Mouse (Mus musculus) hindbrain, embryonic 15.5 days (tissue): Measurements from ENCODE around the gene Gm31371. TPM values are rescaled to one million over a fixed set of nuclear protein-coding genes. Genes with fewer than 3 reads are reported as not detected.
"Not testable (repeated sequence)": the region's sequence is repeated elsewhere in the genome, so short reads cannot be mapped to it uniquely, and the experiment has no call there.

Experiments
- ATAC-seq: fragments of 200-750 bp; cut with Nextera tagmentation; 2 replicates; pipeline ENCODE4 v1.8.0; 2017; ENCODE audit warnings: low read depth, moderate number of reproducible peaks, moderate TSS enrichment; ENCODE audit not compliant: low FRiP score
- H3K27ac ChIP-seq: fragments of 300-500 bp; sonication (generic); replicated peaks from 2 replicates; pipeline ENCODE4 v1.5.1; 2015; ENCODE audit warnings: mild to moderate bottlenecking, inconsistent platforms
- H3K27me3 ChIP-seq: fragments of 300-500 bp; sonication (generic); 2 replicates; pipeline ENCODE4 v1.6.1; 2015; ENCODE audit warnings: control low read depth, inconsistent platforms
- H3K36me3 ChIP-seq: fragments of 300-500 bp; sonication (generic); 2 replicates; pipeline ENCODE4 v1.6.1; 2015; ENCODE audit warnings: control low read depth, inconsistent platforms
- H3K4me1 ChIP-seq: fragments of 300-500 bp; sonication (generic); replicated peaks from 2 replicates; pipeline ENCODE4 v1.6.1; 2015; ENCODE audit warnings: control low read depth, inconsistent platforms
- H3K4me2 ChIP-seq: fragments of 300-500 bp; sonication (generic); 2 replicates; pipeline ENCODE4 v1.6.1; 2015; ENCODE audit warnings: moderate library complexity, mild to moderate bottlenecking, inconsistent platforms
- H3K4me3 ChIP-seq: fragments of 300-500 bp; sonication (generic); 2 replicates; pipeline ENCODE4 v1.5.1; 2015; ENCODE audit warnings: mild to moderate bottlenecking, inconsistent platforms
- H3K9ac ChIP-seq: fragments of 300-500 bp; sonication (generic); 2 replicates; pipeline ENCODE4 v1.6.1; 2015; ENCODE audit warnings: inconsistent platforms
- H3K9me3 ChIP-seq: fragments of 300-500 bp; sonication (generic); 2 replicates; pipeline ENCODE4 v1.6.1; 2016; ENCODE audit warnings: control low read depth, inconsistent platforms
- WGBS: fragments of 180-500 bp; shearing (Covaris S2); methylation state at CpG from one replicate; pipeline ENCODE4 v1.1.7; 2015; 5-methylcytosine and 5-hydroxymethylcytosine counted together
- polyA plus RNA-seq: library from polyadenylated mRNA; unstranded; fragments of >200 nt; fragmentation: Nextera tagmentation; extraction: Ambion mirVana; gene quantifications from 2 replicates; pipeline ENCODE4 v1.2.1, GENCODE M21; 2015

The Gm31371 gene
- polyA plus RNA-seq, result not detected in 2 replicates

DNA sequence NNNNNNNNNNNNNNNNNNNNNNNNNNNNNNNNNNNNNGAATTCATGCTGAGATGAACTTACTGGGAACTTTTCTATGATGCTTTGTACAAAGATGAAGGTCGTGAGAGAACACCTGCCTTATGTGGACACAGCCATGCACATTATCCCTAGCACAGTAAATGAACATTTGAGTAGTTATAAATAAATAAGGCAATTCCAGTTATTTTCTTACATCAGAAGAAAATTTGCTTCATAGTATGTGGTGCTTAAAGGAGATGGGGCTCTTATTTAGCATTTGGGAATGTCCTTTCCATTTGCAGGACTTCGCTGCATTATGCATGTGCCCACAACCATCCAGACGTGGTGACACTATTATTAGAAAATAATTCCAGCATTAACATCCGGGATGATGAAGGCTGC lies at the start of gene Gm31371:
Gene Gm31371, plus strand, starts transcription at position 301 of the 400 bp plus-strand sequence.
- H3K9me3 ChIP-seq, H3K4me1 ChIP-seq, H3K27ac ChIP-seq, H3K36me3 ChIP-seq, H3K4me2 ChIP-seq, H3K9ac ChIP-seq, H3K4me3 ChIP-seq, ATAC-seq, H3K27me3 ChIP-seq: not testable (repeated sequence)
- WGBS, result 81% methylated on average over 2 of the region's 4 CpGs

- H3K27me3 ChIP-seq, H3K4me2 ChIP-seq, H3K36me3 ChIP-seq, H3K27ac ChIP-seq, ATAC-seq, H3K4me3 ChIP-seq, H3K4me1 ChIP-seq, H3K9ac ChIP-seq, H3K9me3 ChIP-seq: not testable (repeated sequence)
- WGBS, result 92% methylated on average over 7 of the region's 8 CpGs
These were observed 3.3 kb downstream of the Gm31371 start for GRCm38 (mm10) chr8:19906425-19907055.

- not testable (repeated sequence) for ATAC-seq, H3K9ac ChIP-seq, H3K4me2 ChIP-seq, H3K9me3 ChIP-seq, H3K36me3 ChIP-seq, H3K27ac ChIP-seq, H3K4me1 ChIP-seq, H3K4me3 ChIP-seq, H3K27me3 ChIP-seq
- 79% methylated on average over 5 of the region's 6 CpGs for WGBS
These were observed 5.7 kb downstream of the Gm31371 start for GRCm38 (mm10) chr8:19908841-19909321.

- not testable (repeated sequence) for H3K9me3 ChIP-seq, H3K27me3 ChIP-seq, H3K4me2 ChIP-seq, H3K4me1 ChIP-seq, H3K27ac ChIP-seq, H3K4me3 ChIP-seq, H3K36me3 ChIP-seq, ATAC-seq, H3K9ac ChIP-seq
- 84% methylated on average over 2 of the region's 3 CpGs for WGBS
These were observed 15.9 kb downstream of the Gm31371 start for GRCm38 (mm10) chr8:19919086-19919485.

- H3K36me3 ChIP-seq, H3K9me3 ChIP-seq, H3K4me3 ChIP-seq, H3K27me3 ChIP-seq, H3K27ac ChIP-seq, H3K4me2 ChIP-seq, H3K4me1 ChIP-seq, H3K9ac ChIP-seq, ATAC-seq: not testable (repeated sequence)
- WGBS, result 100% methylated on average over 1 of the region's 6 CpGs
These were observed 31.1 kb downstream of the Gm31371 start for GRCm38 (mm10) chr8:19934274-19934673.

- not testable (repeated sequence) for H3K4me3 ChIP-seq, H3K9me3 ChIP-seq, H3K4me2 ChIP-seq, H3K4me1 ChIP-seq, H3K27me3 ChIP-seq, ATAC-seq, H3K9ac ChIP-seq, H3K27ac ChIP-seq, H3K36me3 ChIP-seq
- 73% methylated on average over 2 of the region's 2 CpGs for WGBS
These were observed 32.4 kb downstream of the Gm31371 start for GRCm38 (mm10) chr8:19935541-19936030.

DNA sequence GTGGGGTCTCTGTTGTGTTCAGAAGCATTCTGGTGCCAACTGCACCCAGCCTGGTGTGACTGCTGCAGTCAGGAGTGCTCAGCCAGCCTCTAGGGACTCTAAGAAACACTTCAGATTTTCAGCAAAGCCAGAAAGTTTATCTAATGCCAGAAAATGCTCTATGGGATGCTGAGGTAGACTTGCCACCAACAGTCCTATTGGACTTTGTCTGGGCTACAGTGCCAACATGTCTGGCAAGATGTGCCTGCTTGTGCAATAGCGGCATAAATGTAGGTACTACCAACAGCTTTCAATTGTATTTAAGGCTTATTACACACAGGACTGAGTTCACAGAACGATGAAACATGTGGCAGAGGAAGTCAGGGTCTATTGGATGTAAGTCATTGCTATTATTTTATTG lies 57.7 kb downstream of the Gm31371 start:
- Histone ChIP-seq H3K4me3 (no peak overlapping the region), H3K27ac (no peak overlapping the region), H3K9me3 (no peaks in the 10 kb centered on the region), H3K9ac (no peak overlapping the region), H3K4me2 (no peak overlapping the region), H3K27me3 (no peaks in the 10 kb centered on the region), H3K4me1 (no peaks in the 10 kb centered on the region), H3K36me3 (no peaks in the 10 kb centered on the region)
- no peak for ATAC-seq
- 74% methylated on average over 2 of the region's 2 CpGs for WGBS

DNA sequence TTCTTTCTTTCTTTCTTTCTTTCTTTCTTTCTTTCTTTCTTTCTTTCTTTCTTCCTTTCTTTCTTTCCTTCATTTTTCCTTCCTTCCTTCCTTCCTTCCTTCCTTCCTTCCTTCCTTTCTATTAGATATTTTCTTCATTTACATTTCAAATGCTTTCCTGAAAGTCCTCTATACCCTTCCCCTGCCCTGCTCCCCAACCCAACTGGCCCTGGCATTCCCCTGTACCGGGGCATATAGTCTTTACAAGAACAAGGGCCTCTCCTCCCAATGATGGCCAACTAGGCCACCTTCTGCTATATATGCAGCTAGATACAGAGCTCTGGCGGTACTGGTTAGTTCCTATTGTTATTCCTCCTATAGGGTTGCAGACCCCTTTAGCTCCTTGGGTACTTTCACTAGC lies 60.6 kb downstream of the Gm31371 start:
- H3K9me3 ChIP-seq, H3K36me3 ChIP-seq, H3K4me3 ChIP-seq, H3K4me2 ChIP-seq, H3K27me3 ChIP-seq, H3K4me1 ChIP-seq, H3K9ac ChIP-seq, ATAC-seq, H3K27ac ChIP-seq: not testable (repeated sequence)
- 86% methylated on average over 2 of the region's 2 CpGs for WGBS

DNA sequence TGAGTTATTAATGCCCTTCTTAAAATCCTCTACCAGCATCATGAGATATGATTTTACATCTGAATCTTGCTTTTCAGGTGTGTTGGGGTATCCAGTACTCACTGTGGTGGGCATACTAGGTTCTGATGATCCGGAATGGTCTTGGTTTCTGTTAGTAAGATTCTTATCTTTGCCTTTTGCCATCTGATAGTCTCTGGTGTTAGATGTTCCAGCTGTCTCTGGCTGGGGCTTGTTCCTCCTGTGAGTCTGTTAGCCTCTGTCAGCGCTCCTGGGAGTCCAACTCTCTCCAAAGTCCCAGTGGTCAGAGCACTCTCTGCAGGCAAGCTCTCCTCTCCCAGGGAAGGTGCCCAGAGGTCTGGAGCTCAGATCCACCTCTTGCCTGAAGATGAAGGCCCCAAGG lies 65.0 kb downstream of the Gm31371 start:
- ATAC-seq, H3K27me3 ChIP-seq, H3K9ac ChIP-seq, H3K4me3 ChIP-seq, H3K36me3 ChIP-seq, H3K4me2 ChIP-seq, H3K27ac ChIP-seq, H3K9me3 ChIP-seq, H3K4me1 ChIP-seq: not testable (repeated sequence)
- WGBS, result 52% methylated on average over 2 of the region's 2 CpGs

- not testable (repeated sequence) for H3K27me3 ChIP-seq, H3K27ac ChIP-seq, H3K4me1 ChIP-seq, H3K9me3 ChIP-seq, H3K36me3 ChIP-seq, H3K4me3 ChIP-seq, ATAC-seq, H3K9ac ChIP-seq, H3K4me2 ChIP-seq
- WGBS, result 86% methylated on average over 6 of the region's 6 CpGs
These were observed 72.0 kb downstream of the Gm31371 start for GRCm38 (mm10) chr8:19975237-19975636.

Other genes starting within 250 kb of the Gm31371 start
- not detected in 2 replicates for gene 4930467E23Rik, start 173.8 kb upstream of the Gm31371 start, polyA plus RNA-seq